Mouse (Mus musculus) midbrain, embryonic 10.5 days (tissue): ENCODE data around the gene Olfr12. TPM values are rescaled to one million over a fixed set of nuclear protein-coding genes. Genes with fewer than 3 reads are reported as not detected.

Experiments
- DNase-seq: peaks from one replicate; pipeline ENCODE4 v3.0.0-alpha.2; 2017; ENCODE audit warnings: low spot score
- H3K27ac ChIP-seq: fragments of 300-500 bp; sonication (generic); replicated peaks from 2 replicates; pipeline ENCODE4 v1.5.1; 2016; ENCODE audit warnings: mild to moderate bottlenecking
- H3K27me3 ChIP-seq: fragments of 300-500 bp; sonication (generic); 2 replicates; pipeline ENCODE4 v1.6.1; 2016; ENCODE audit warnings: low read depth, mild to moderate bottlenecking; ENCODE audit not compliant: poor library complexity, severe bottlenecking
- H3K36me3 ChIP-seq: fragments of 300-500 bp; sonication (generic); 2 replicates; pipeline ENCODE4 v1.6.1; 2016; ENCODE audit warnings: mild to moderate bottlenecking, moderate library complexity
- H3K4me1 ChIP-seq: fragments of 300-500 bp; sonication (generic); 2 replicates; pipeline ENCODE4 v1.6.1; 2016
- H3K4me3 ChIP-seq: fragments of 300-500 bp; sonication (generic); 2 replicates; pipeline ENCODE4 v1.5.1; 2016; ENCODE audit warnings: mild to moderate bottlenecking, moderate library complexity
- H3K9me3 ChIP-seq: fragments of 300-500 bp; sonication (generic); replicated peaks from 2 replicates; pipeline ENCODE4 v1.6.1; 2016; ENCODE audit warnings: mild to moderate bottlenecking
- WGBS: fragments of 180-500 bp; shearing (Covaris S2); methylation state at CpG from one replicate; pipeline ENCODE4 v1.1.7; 2016; 5-methylcytosine and 5-hydroxymethylcytosine counted together
- polyA plus RNA-seq: library from polyadenylated mRNA; unstranded; fragments of >200 nt; fragmentation: Nextera tagmentation; extraction: Ambion mirVana; gene quantifications from 2 replicates; pipeline ENCODE4 v1.2.1, GENCODE M21; 2016

Olfr12 gene
- polyA plus RNA-seq, 1 experiment from 2014 or later, result not detected

- Histone ChIP-seq H3K4me1 (no peaks in the 10 kb centered on the region), H3K27me3 (no peaks in the 10 kb centered on the region), H3K27ac (no peak overlapping the region), H3K36me3 (no peaks in the 10 kb centered on the region), H3K4me3 (no peak overlapping the region), H3K9me3 (0 out of 2 replicates have a peak, but pooled peaks cover 3% of the 10 kb centered on the region)
- 83% methylated on average over 6 of the region's 6 CpGs for WGBS
- DNase-seq, result no peak
These were observed 49.5 kb downstream of the Olfr12 start for GRCm38 (mm10) chr1:92667106-92667505.

- no peaks in the 10 kb centered on the region for H3K4me1 ChIP-seq
- WGBS, result 94% methylated on average over 3 of the region's 3 CpGs
- no peaks in the 10 kb centered on the region for H3K36me3 ChIP-seq
- no peak overlapping the region for H3K27ac ChIP-seq
- H3K9me3 ChIP-seq, result 0 out of 2 replicates have a peak, but pooled peaks cover 3% of the 10 kb centered on the region
- H3K4me3 ChIP-seq, result no peak overlapping the region
- no peak for DNase-seq
- H3K27me3 ChIP-seq, result no peaks in the 10 kb centered on the region
These were observed 51.8 kb downstream of the Olfr12 start for GRCm38 (mm10) chr1:92669430-92669829.

- no peak for DNase-seq
- Histone ChIP-seq H3K36me3 (no peaks in the 10 kb centered on the region), H3K4me1 (no peaks in the 10 kb centered on the region), H3K4me3 (no peak overlapping the region), H3K9me3 (0 out of 2 replicates have a peak, but pooled peaks cover 3% of the 10 kb centered on the region), H3K27me3 (no peaks in the 10 kb centered on the region), H3K27ac (no peak overlapping the region)
- WGBS, result 80% methylated on average over 4 of the region's 4 CpGs
These were observed 53.7 kb downstream of the Olfr12 start for GRCm38 (mm10) chr1:92671326-92671725.

Other genes starting within 250 kb of the Olfr12 start
- 298 and 309 TPM in 2 replicates for gene Ndufa10, start 143.9 kb upstream of the Olfr12 start, polyA plus RNA-seq
- not detected in 2 replicates for gene Olfr1416, start 132.7 kb upstream of the Olfr12 start, polyA plus RNA-seq
- gene Olfr1415, start 121.7 kb upstream of the Olfr12 start, polyA plus RNA-seq, result not detected in 2 replicates
- not detected in 2 replicates for gene Olfr1414, start 99.1 kb upstream of the Olfr12 start, polyA plus RNA-seq
- gene Olfr1413, start 46.5 kb upstream of the Olfr12 start, polyA plus RNA-seq, result not detected in 2 replicates
- gene Olfr1412, start 32.0 kb upstream of the Olfr12 start, polyA plus RNA-seq, result not detected in 2 replicates
- gene Olfr1411, start 23.4 kb upstream of the Olfr12 start, polyA plus RNA-seq, result not detected in 2 replicates
- gene Olfr1410, start 12.0 kb upstream of the Olfr12 start, polyA plus RNA-seq, result not detected in 2 replicates
- gene Cops9, start 24.2 kb downstream of the Olfr12 start, polyA plus RNA-seq, result 368 and 378 TPM in 2 replicates
- gene Otos, start 31.1 kb downstream of the Olfr12 start, polyA plus RNA-seq, result 0.07 TPM in 1 of 2 replicates, not detected in the other
- gene Gpc1, start 213.9 kb downstream of the Olfr12 start, polyA plus RNA-seq, result 65.5 and 71.4 TPM in 2 replicates